Mouse (Mus musculus): Measurements from ENCODE around the gene Bach1. TPM values are rescaled to one million over a fixed set of nuclear protein-coding genes. Genes with fewer than 3 reads are reported as not detected.

Gene Bach1
- total RNA-seq (2012; rRNA removed) (11.2 and 13.4 TPM in 2 replicates), total RNA-seq (2014; rRNA removed) (10.4 and 11.4 TPM in 2 replicates), polyA plus RNA-seq (2012; ENCODE audit: insufficient read length, low read depth) (19.9 and 20.9 TPM in 2 replicates)

DNA sequence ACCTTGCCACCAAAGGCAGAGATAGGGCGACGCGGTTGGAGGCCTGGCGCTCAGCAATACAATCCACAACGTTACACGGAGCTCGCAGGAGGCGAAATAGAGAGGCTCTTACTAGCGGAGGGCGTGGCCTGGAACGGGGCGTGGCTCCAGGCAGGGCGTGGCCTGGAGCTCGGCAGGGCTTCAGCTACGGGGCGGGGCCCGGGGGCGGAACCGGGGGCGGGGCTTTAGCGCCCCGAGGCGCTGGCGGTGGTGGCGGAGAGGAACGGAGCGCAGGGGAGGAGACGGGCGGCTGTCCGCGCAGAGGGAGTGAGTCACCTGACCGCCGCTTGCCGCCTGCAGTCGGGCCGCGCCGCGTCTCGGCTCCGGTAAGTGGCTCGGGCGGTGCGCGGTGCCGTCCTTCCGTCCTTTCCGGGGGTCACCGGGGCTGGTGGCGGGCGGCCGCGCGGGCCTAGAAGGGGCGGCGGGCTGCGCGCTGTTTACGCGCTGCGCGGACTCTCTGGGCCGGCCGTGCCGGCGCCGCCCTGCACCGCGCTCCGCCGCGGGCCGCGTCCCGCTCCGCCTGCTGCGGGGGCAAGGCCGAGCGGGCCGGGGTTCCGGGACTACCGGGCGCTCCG lies at the start of gene Bach1:
Bach1 (plus strand) TSS at position 254 of the 614 bp plus-strand sequence.
- dilution Hi-C loops (cut with MboI; ENCODE audit: extremely low pct_ligation_motif_present, extremely low pct_unique_long_range_greater_than_20kb, low sequenced_read_pairs) (no loop called here), in situ Hi-C loops (cut with MboI; ENCODE audit: low pct_ligation_motif_present, low pct_unique_long_range_greater_than_20kb, low sequenced_read_pairs) (no loop called here)
- H3K4me2 ChIP-seq (ENCODE audit: insufficient read depth, low read depth, poor library complexity, severe bottlenecking): peak within 1 kb of the TSS; percentile 90
- H3K27me3 ChIP-seq (replicated peaks): peaks cover 4% of the 10 kb centered on the region
- TF ChIP-seq BHLHE40 (IDR thresholded peaks at IDR 0.05; ENCODE audit: low read depth, low read length): peak; percentile 78
- TF ChIP-seq TBP (conservative IDR thresholded peaks at IDR 0.05; ENCODE audit: low read depth, low read length): 0 out of 2 replicates have a peak, but pooled peaks have one; percentile 35
- peak; percentile 50; the same call in 1 of the 2 replicates for TF ChIP-seq SIN3A (IDR thresholded peaks at IDR 0.05; ENCODE audit: low read length)
- peak; percentile 82; the same call in 1 of the 2 replicates for TF ChIP-seq ZMIZ1 (IDR thresholded peaks at IDR 0.05; ENCODE audit: low read depth, low read length)
- TF ChIP-seq MAZ (IDR thresholded peaks at IDR 0.05; ENCODE audit: low read depth, low read length): no peak
- TF ChIP-seq USF2 (conservative IDR thresholded peaks at IDR 0.05; ENCODE audit: low read depth, low read length): no peak
- TF ChIP-seq ELF1 (IDR thresholded peaks at IDR 0.05; ENCODE audit: low read depth, low read length): 0 out of 2 replicates have a peak, but pooled peaks have one; percentile 29
- TF ChIP-seq MYC (IDR thresholded peaks at IDR 0.05; ENCODE audit: low read depth, low read length): no peak
- TF ChIP-seq NELFE (IDR thresholded peaks at IDR 0.05; ENCODE audit: low read depth, low read length): peak; percentile 93
- TF ChIP-seq MEF2A (IDR thresholded peaks at IDR 0.05; ENCODE audit: borderline replicate concordance, low read depth, low read length): peak; percentile 18; the same call in 1 of the 2 replicates
- 0 out of 2 replicates have a peak, but pooled peaks have one; percentile 20 for TF ChIP-seq MAX (IDR thresholded peaks at IDR 0.05; ENCODE audit: low read length)
- TF ChIP-seq EP300 (IDR thresholded peaks at IDR 0.05; ENCODE audit: low read length): no peak
- no peak for TF ChIP-seq ZNF384 (IDR thresholded peaks at IDR 0.05; ENCODE audit: low read depth, low read length)
- no peak for TF ChIP-seq MXI1 (IDR thresholded peaks at IDR 0.05; ENCODE audit: low read depth, low read length)
- TF ChIP-seq SMC3 (IDR thresholded peaks at IDR 0.05; ENCODE audit: low read depth, low read length): no peak
- peak; percentile 69; the same call in 1 of the 2 replicates for TF ChIP-seq TCF12 (IDR thresholded peaks at IDR 0.05; ENCODE audit: low read depth, low read length)
- peak; percentile 85 for TF ChIP-seq POLR2A (IDR thresholded peaks at IDR 0.05; ENCODE audit: low read depth, low read length)
- TF ChIP-seq USF1 (IDR thresholded peaks at IDR 0.05; ENCODE audit: low read depth, low read length): peak; percentile 77
- peak; percentile 91 for TF ChIP-seq UBTF (IDR thresholded peaks at IDR 0.05; ENCODE audit: low read depth, low read length)
- peak; percentile 63; the same call in 1 of the 2 replicates for TF ChIP-seq NRF1 (IDR thresholded peaks at IDR 0.05; ENCODE audit: low read depth, low read length)
- H3K9me3 ChIP-seq (replicated peaks; ENCODE audit: low read length): no peaks in the 10 kb centered on the region
- H3K27ac ChIP-seq (ENCODE audit: insufficient read depth, low read depth): peak within 1 kb of the TSS; percentile 72
- H3K36me3 ChIP-seq (replicated peaks in 1 of 2; ENCODE audit: control insufficient read depth in 1 of 2, insufficient read depth in 1 of 2, low read length in 1 of 2): peaks cover 0 to 6% of the 10 kb centered on the region in 2 experiments
- H3K4me1 ChIP-seq (ENCODE audit: control insufficient read depth in 1 of 2, insufficient read depth in 2 of 2): peaks cover 12 to 26% of the 10 kb centered on the region in 2 experiments
- H3K4me3 ChIP-seq (replicated peaks in 1 of 3; ENCODE audit: low read depth in 2 of 3, low read length in 2 of 3, poor library complexity in 1 of 3): peak within 1 kb of the TSS; percentile 78 to 87 (median 84)
- peak within 1 kb of the TSS; percentile 96 for H3K9ac ChIP-seq (ENCODE audit: insufficient read depth, low read depth)
- DNase-seq (ENCODE audit: extremely low read depth): peak; percentile 96
- H3K79me2 ChIP-seq (replicated peaks; ENCODE audit: control insufficient read depth, extremely low read depth, insufficient read depth, poor library complexity, severe bottlenecking): peaks cover 43% of the 10 kb centered on the region

Data from CH12.LX (cell line).